Mouse (Mus musculus) lung, postnatal 0 days (tissue): Measurements from ENCODE around the gene Proser1.

Source experiments
- CTCF ChIP-seq: IDR thresholded peaks from 2 replicates; pipeline ENCODE4 v1.5.1; 2016; ENCODE audit warnings: antibody characterized with exemption, mild to moderate bottlenecking
- EP300 ChIP-seq: IDR thresholded peaks from 2 replicates; pipeline ENCODE4 v1.6.1; 2016; ENCODE audit warnings: antibody characterized with exemption, mild to moderate bottlenecking, control low read depth

DNA sequence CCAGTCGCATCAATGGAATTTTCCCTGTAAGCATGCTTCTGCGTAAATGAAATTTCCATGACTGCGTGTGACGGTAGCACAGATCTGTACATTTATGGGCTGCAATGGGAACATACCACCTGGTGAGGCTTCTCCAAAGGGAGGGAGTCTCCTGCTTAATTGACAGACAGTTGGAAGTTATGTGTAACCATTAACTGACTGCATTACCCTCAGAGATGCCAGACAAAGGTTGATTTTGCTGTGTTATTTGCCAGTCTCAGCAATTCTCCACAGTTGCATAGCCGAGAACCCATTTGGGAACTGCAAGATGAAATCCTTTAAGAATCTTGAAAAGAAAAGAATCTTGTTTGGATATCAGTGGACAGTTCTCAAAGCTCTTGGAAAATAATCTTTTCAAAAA, 8.6 kb downstream of the Proser1 start:
- TF ChIP-seq EP300 (no peak), CTCF (no peak)
